Mouse (Mus musculus) ES-Bruce4 (cell line): ENCODE measurements around the gene Sez6.

ENCODE experiments used
- CTCF ChIP-seq: IDR thresholded peaks from one replicate; pipeline ENCODE4 v1.8.1; 2011; ENCODE audit warnings: low read depth, low read length
- EP300 ChIP-seq: IDR thresholded peaks from 2 replicates; pipeline ENCODE4 v1.6.1; 2011; ENCODE audit warnings: low read depth, low read length; ENCODE audit not compliant: insufficient read depth
- POLR2A ChIP-seq: IDR thresholded peaks from one replicate; pipeline ENCODE4 v1.8.1; 2011; ENCODE audit warnings: low read length; ENCODE audit not compliant: insufficient read depth

DNA sequence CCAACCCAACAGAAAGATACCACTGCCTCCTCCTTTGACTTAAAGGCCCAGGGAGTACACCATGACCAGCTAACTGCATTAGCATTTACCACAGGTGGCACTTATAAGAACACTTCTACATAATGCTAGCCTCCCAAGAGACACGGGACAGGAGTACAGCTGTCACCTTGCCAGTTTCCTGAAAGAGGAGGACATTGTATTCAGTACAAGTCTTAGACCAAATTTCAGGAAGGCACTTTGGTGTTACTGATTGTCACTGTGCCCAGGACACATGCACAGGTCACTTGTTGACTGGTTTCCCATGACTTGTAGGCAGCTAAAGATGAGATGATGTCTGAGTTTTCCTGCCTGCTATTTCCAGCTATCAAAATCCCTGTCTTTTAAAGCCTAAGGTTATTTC is 65.0 kb downstream of the Sez6 start:
- TF ChIP-seq CTCF (no peak), EP300 (no peak), POLR2A (no peak)
